Mouse (Mus musculus) Patski (cell line): Measurements from ENCODE around the gene Plekhm2. TPM values are rescaled to one million over a fixed set of nuclear protein-coding genes. Genes with fewer than 3 reads are reported as not detected.
A peak's percentile ranks its signal among the peaks of the same experiment; 100 is the strongest.

Experiments
- ATAC-seq: fragments of 100-300 bp; one replicate; pipeline ENCODE4 v1.8.0; 2021
- CTCF ChIA-PET: fragments of 350-600 bp; sonication (Branson Sonifier 250); formaldehyde crosslinking; loops from one replicate; lab custom pipeline; 2022; ENCODE audit warnings: inconsistent platforms; lab: Charles Lee
- POLR2A ChIA-PET: fragments of 350-600 bp; sonication (Branson Sonifier 250); formaldehyde crosslinking; loops from one replicate; lab custom pipeline; 2022; ENCODE audit warnings: antibody characterized with exemption, inconsistent platforms; lab: Charles Lee
- DNase-seq: peaks from one replicate; pipeline ENCODE4 v3.0.0-alpha.2; 2011; ENCODE audit warnings: low read depth, low spot score
- H3K27me3 ChIP-seq: fragments of 371-371 bp; one replicate; pipeline ENCODE4 v1.5.1; 2021
- CTCF ChIP-seq: fragments of 100-300 bp; IDR thresholded peaks from one replicate; pipeline ENCODE4 v1.5.1; 2021
- in situ Hi-C: fragments of 300-500 bp; cut with MboI; formaldehyde crosslinking; loops from 3 replicates; pipeline ENCODE4 v1.11.1; 2018; ENCODE audit warnings: low pct_unique_long_range_greater_than_20kb, mixed read lengths
- polyA plus RNA-seq: library from polyadenylated mRNA; unstranded; gene quantifications from one replicate; pipeline ENCODE4 v1.2.3, GENCODE M21; 2021

The Plekhm2 gene
- polyA plus RNA-seq, 1 experiment from 2014 or later: 37.0 TPM

GRCm38 (mm10) chr4:141649244-141649643 is 15.5 kb downstream of the Plekhm2 start:
- TF ChIP-seq CTCF: no peak
- ATAC-seq (no peak), DNase-seq (no peak)
- ChIA-PET CTCF (no interaction called here), POLR2A (no interaction called here)
- H3K27me3 ChIP-seq: no peaks in the 10 kb centered on the region
- in situ Hi-C loops: no loop called here

- DNase-seq (no peak), ATAC-seq (no peak)
- H3K27me3 ChIP-seq: no peaks in the 10 kb centered on the region
- CTCF ChIA-PET: no interaction called here
- no peak for TF ChIP-seq CTCF
- in situ Hi-C loops: no loop called here
- POLR2A ChIA-PET: no interaction called here
Observed at GRCm38 (mm10) chr4:141648262-141648661, 16.4 kb downstream of the Plekhm2 start.

GRCm38 (mm10) chr4:141647187-141647586 is 17.5 kb downstream of the Plekhm2 start:
- DNase-seq (no peak), ATAC-seq (no peak)
- H3K27me3 ChIP-seq: no peaks in the 10 kb centered on the region
- in situ Hi-C loops: no loop called here
- ChIA-PET CTCF (interaction anchor here (1.1 kb wide), 1 partner anchor 42 kb away, joined by 3 read pairs; no protein-coding TSS in a partner anchor), POLR2A (no interaction called here)
- TF ChIP-seq CTCF: no peak

GRCm38 (mm10) chr4:141645988-141646387 is 18.7 kb downstream of the Plekhm2 start:
- CTCF ChIA-PET: no interaction called here
- in situ Hi-C loops: no loop called here
- no peak for DNase-seq
- H3K27me3 ChIP-seq: no peaks in the 10 kb centered on the region
- POLR2A ChIA-PET: interaction anchor here (0.6 kb wide), 1 partner anchor 34 kb away, joined by 5 read pairs; no protein-coding TSS in a partner anchor
- no peak for TF ChIP-seq CTCF
- no peak for ATAC-seq

- DNase-seq (peak; percentile 63), ATAC-seq (no peak)
- in situ Hi-C loops: no loop called here
- H3K27me3 ChIP-seq: no peaks in the 10 kb centered on the region
- CTCF ChIA-PET: no interaction called here
- no peak for TF ChIP-seq CTCF
- POLR2A ChIA-PET: no interaction called here
Observed at GRCm38 (mm10) chr4:141643118-141643855, 21.4 kb downstream of the Plekhm2 start.

- in situ Hi-C loops: no loop called here
- ChIA-PET POLR2A (interaction anchor here (1.3 kb wide), 1 partner anchor 23 kb away, joined by 3 read pairs; the partner anchor contains the start of gene Plekhm2), CTCF (no interaction called here)
- DNase-seq (no peak), ATAC-seq (peak; percentile 23)
- no peaks in the 10 kb centered on the region for H3K27me3 ChIP-seq
- TF ChIP-seq CTCF: no peak
Observed at GRCm38 (mm10) chr4:141641961-141642811, 22.5 kb downstream of the Plekhm2 start.

GRCm38 (mm10) chr4:141641353-141641771 is 23.3 kb downstream of the Plekhm2 start:
- ATAC-seq: peak; percentile 44
- ChIA-PET POLR2A (interaction anchor here (1.3 kb wide), 1 partner anchor 24 kb away, joined by 3 read pairs; the partner anchor contains the start of gene Plekhm2), CTCF (no interaction called here)
- peak; percentile 47 for DNase-seq
- no peaks in the 10 kb centered on the region for H3K27me3 ChIP-seq
- in situ Hi-C loops: no loop called here
- TF ChIP-seq CTCF: no peak

GRCm38 (mm10) chr4:141639474-141639873 is 25.2 kb downstream of the Plekhm2 start:
- DNase-seq (no peak), ATAC-seq (no peak)
- no peaks in the 10 kb centered on the region for H3K27me3 ChIP-seq
- ChIA-PET POLR2A (no interaction called here), CTCF (no interaction called here)
- in situ Hi-C loops: no loop called here
- no peak for TF ChIP-seq CTCF

GRCm38 (mm10) chr4:141636693-141637092 is 28.0 kb downstream of the Plekhm2 start:
- in situ Hi-C loops: no loop called here
- POLR2A ChIA-PET: interaction anchor here (1.0 kb wide), 1 partner anchor 9 kb away, joined by 3 read pairs; no protein-coding TSS in a partner anchor
- no peaks in the 10 kb centered on the region for H3K27me3 ChIP-seq
- ATAC-seq: no peak
- DNase-seq: peak; percentile 39
- no peak for TF ChIP-seq CTCF
- CTCF ChIA-PET: interaction anchor here (1.0 to 1.2 kb wide), 2 partner anchors 12 to 18 kb away, joined by 3 read pairs; partner anchors contain the start of gene Tmem82

- in situ Hi-C loops: no loop called here
- CTCF ChIA-PET: interaction anchor here (1.0 to 1.2 kb wide), 2 partner anchors 11 to 17 kb away, joined by 3 read pairs; partner anchors contain the start of gene Tmem82
Observed at GRCm38 (mm10) chr4:141635991-141636390, 28.7 kb downstream of the Plekhm2 start.

More at GRCm38 (mm10) chr4:141635991-141636390, 28.7 kb downstream of the Plekhm2 start:
- no peaks in the 10 kb centered on the region for H3K27me3 ChIP-seq
- DNase-seq: no peak
- no peak for ATAC-seq
- POLR2A ChIA-PET: no interaction called here
- TF ChIP-seq CTCF: no peak
